Mouse (Mus musculus): ENCODE data around the gene Csf3.
A peak's percentile ranks its signal among the peaks of the same experiment; 100 is the strongest.

Csf3 gene

GRCm38 (mm10) chr11:98697225-98697624 lies 3.8 kb upstream of the Csf3 start:
- DNase-seq: no peak

- DNase-seq: no peak
Observed at GRCm38 (mm10) chr11:98698849-98699640, 2.0 kb upstream of the Csf3 start.

- peak; percentile 85 to 89 for DNase-seq
Observed at GRCm38 (mm10) chr11:98699911-98700310, 1.2 kb upstream of the Csf3 start.

- DNase-seq: no peak
Observed at GRCm38 (mm10) chr11:98702323-98702722, 1.3 kb downstream of the Csf3 start.

GRCm38 (mm10) chr11:98705021-98705420 lies 4.0 kb downstream of the Csf3 start:
- no peak for DNase-seq

GRCm38 (mm10) chr11:98707401-98708281 lies 6.6 kb downstream of the Csf3 start:
- DNase-seq: no peak

- DNase-seq: no peak
Observed at GRCm38 (mm10) chr11:98708282-98708956, 7.4 kb downstream of the Csf3 start.

GRCm38 (mm10) chr11:98709001-98709741 lies 8.1 kb downstream of the Csf3 start:
- DNase-seq: no peak

GRCm38 (mm10) chr11:98710416-98711045 lies 9.5 kb downstream of the Csf3 start:
- DNase-seq: peak; percentile 80 to 89

GRCm38 (mm10) chr11:98711046-98711434 lies 10.0 kb downstream of the Csf3 start:
- DNase-seq: no peak

- peak; percentile 39 to 45 for DNase-seq
Observed at GRCm38 (mm10) chr11:98712009-98712408, 10.9 kb downstream of the Csf3 start.

- no peak for DNase-seq
Observed at GRCm38 (mm10) chr11:98713703-98714102, 12.6 kb downstream of the Csf3 start.

GRCm38 (mm10) chr11:98715946-98716345 lies 14.9 kb downstream of the Csf3 start:
- DNase-seq: no peak

GRCm38 (mm10) chr11:98717904-98718303 lies 16.8 kb downstream of the Csf3 start:
- DNase-seq: peak; percentile 82 to 89

- DNase-seq: no peak
Observed at GRCm38 (mm10) chr11:98720756-98721155, 19.7 kb downstream of the Csf3 start.

GRCm38 (mm10) chr11:98721458-98722226 lies 20.6 kb downstream of the Csf3 start:
- peak; percentile 73 to 78 for DNase-seq

- no peak for DNase-seq
Observed at GRCm38 (mm10) chr11:98723098-98723497, 22.0 kb downstream of the Csf3 start.

GRCm38 (mm10) chr11:98725926-98726506 lies 25.0 kb downstream of the Csf3 start:
- no peak for DNase-seq

- DNase-seq: peak; percentile 85 to 90
Observed at GRCm38 (mm10) chr11:98729119-98729588, 28.1 kb downstream of the Csf3 start, which contains the start of gene Med24. Gene Med24, minus strand, starts transcription at chr11:98729435.

GRCm38 (mm10) chr11:98730727-98731126 lies 29.7 kb downstream of the Csf3 start:
- no peak for DNase-seq

GRCm38 (mm10) chr11:98731134-98731533 lies 30.1 kb downstream of the Csf3 start:
- peak; percentile 37 to 46 for DNase-seq

Data from cerebellum, adult 18-20 months (tissue).